Mouse (Mus musculus): ENCODE data around the gene Luzp2. TPM values are rescaled to one million over a fixed set of nuclear protein-coding genes. Genes with fewer than 3 reads are reported as not detected.
"Not testable (repeated sequence)": the region's sequence is repeated elsewhere in the genome, so short reads cannot be mapped to it uniquely, and the experiment has no call there.

Gene Luzp2
- polyA plus RNA-seq, 1 experiment from 2014 or later: 0.05 TPM

DNA sequence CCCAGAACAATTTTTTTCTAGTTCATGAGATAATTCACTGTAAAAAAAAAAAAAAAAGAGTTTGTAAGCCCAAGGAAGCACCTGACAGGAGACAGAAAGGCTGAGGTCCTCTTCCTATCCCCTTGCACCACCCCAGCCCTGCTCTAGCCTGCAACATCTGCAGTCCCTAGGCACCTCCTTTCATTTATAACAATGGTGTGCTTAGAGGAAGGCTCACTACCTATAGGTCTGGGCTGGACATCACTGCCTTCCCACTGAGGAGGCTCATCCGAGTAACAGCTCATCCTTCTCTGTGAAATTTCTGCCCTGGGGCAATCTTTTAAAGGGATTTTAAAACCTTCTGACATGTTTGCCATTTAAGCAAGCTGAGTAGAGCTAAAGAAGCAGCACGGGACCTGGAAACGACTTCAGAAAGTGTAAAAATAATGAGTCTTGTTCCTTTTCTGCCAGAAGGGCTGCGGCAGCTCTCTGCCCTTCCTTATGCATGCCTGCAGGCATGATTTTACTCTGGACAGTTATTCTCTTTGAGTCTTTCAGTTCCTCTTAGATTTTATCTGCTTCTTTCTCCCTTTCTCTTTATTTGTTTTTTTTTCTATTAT is 174.0 kb downstream of the Luzp2 start:
- Histone ChIP-seq H3K4me3 (replicated peaks) (no peak overlapping the region), H3K9me3 (replicated peaks) (no peaks in the 10 kb centered on the region), H3K4me2 (no peak overlapping the region), H3K27ac (no peak overlapping the region), H3K27me3 (no peaks in the 10 kb centered on the region), H3K4me1 (replicated peaks) (no peaks in the 10 kb centered on the region), H3K9ac (no peak overlapping the region), H3K36me3 (no peaks in the 10 kb centered on the region)
- WGBS (ENCODE audit: insufficient replicate concordance): 59% methylated on average over 4 of the region's 4 CpGs
- DNase-seq (no peak), ATAC-seq (ENCODE audit: low read depth) (no peak)

GRCm38 (mm10) chr7:55133850-55134249 is 298.6 kb downstream of the Luzp2 start:
- H3K4me2 ChIP-seq; H3K27me3 ChIP-seq; DNase-seq; H3K9me3 ChIP-seq (replicated peaks); H3K9ac ChIP-seq; H3K27ac ChIP-seq; H3K36me3 ChIP-seq; H3K4me3 ChIP-seq (replicated peaks); H3K4me1 ChIP-seq (replicated peaks); ATAC-seq (ENCODE audit: low read depth): not testable (repeated sequence)
- 69% methylated on average over 1 of the region's 2 CpGs for WGBS (ENCODE audit: insufficient replicate concordance)

DNA sequence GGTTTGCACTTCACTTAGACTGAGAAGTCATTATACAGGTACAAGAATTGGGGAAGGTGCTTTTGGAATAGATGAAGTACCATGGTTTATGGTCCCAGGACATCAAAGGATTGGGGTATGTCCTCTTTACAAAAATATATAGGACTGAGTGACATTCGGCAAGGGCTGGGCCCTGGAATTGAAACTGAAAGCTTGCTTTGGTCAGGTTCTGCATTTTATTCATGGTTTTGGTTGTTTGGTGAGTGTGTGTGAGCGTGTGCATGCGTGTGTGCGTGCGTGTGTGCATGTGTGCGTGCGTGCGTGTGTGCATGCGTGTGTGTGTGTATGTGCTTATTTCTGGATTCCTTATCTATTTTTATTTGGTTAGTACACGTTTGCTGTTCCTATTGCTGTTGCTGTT is 353.6 kb downstream of the Luzp2 start:
- WGBS (ENCODE audit: insufficient replicate concordance): 65% methylated on average over 10 of the region's 10 CpGs
- no peaks in the 10 kb centered on the region for H3K36me3 ChIP-seq
- H3K9me3 ChIP-seq (replicated peaks): no peaks in the 10 kb centered on the region
- H3K4me1 ChIP-seq (replicated peaks): no peaks in the 10 kb centered on the region
- H3K27me3 ChIP-seq: no peaks in the 10 kb centered on the region
- no peak overlapping the region for H3K4me2 ChIP-seq
- no peak overlapping the region for H3K9ac ChIP-seq
- ATAC-seq (ENCODE audit: low read depth) (no peak), DNase-seq (no peak)
- no peak overlapping the region for H3K4me3 ChIP-seq (replicated peaks)
- H3K27ac ChIP-seq: no peak overlapping the region

DNA sequence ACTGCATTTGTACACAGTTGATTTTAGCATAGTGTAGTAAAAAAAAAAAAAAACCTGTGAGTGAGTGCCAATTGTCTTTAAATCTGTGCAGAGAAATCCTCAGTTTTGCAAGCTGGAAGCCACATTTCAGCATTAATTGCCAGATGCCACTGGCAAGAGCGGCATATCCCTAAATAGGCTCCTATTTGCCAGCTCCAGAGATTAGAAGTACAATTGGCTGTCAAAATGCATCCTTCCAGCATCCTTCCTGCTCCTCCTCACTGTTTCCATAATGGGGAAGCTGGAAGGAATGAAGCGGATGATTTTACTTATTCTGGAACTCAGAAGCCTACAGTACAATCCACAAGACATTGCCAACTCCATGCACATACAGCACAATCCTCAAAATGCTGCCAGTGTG is 354.2 kb downstream of the Luzp2 start:
- no peak overlapping the region for H3K4me2 ChIP-seq
- no peaks in the 10 kb centered on the region for H3K27me3 ChIP-seq
- no peak overlapping the region for H3K4me3 ChIP-seq (replicated peaks)
- DNase-seq (no peak), ATAC-seq (ENCODE audit: low read depth) (no peak)
- H3K4me1 ChIP-seq (replicated peaks): no peaks in the 10 kb centered on the region
- no peak overlapping the region for H3K27ac ChIP-seq
- no peaks in the 10 kb centered on the region for H3K9me3 ChIP-seq (replicated peaks)
- no peak overlapping the region for H3K9ac ChIP-seq
- no peaks in the 10 kb centered on the region for H3K36me3 ChIP-seq
- 59% methylated on average over 2 of the region's 2 CpGs for WGBS (ENCODE audit: insufficient replicate concordance)

- H3K36me3 ChIP-seq: no peaks in the 10 kb centered on the region
- no peak overlapping the region for H3K4me3 ChIP-seq (replicated peaks)
- no peak overlapping the region for H3K4me2 ChIP-seq
- no peaks in the 10 kb centered on the region for H3K9me3 ChIP-seq (replicated peaks)
- DNase-seq (no peak), ATAC-seq (ENCODE audit: low read depth) (no peak)
- 59% methylated on average over 3 of the region's 3 CpGs for WGBS (ENCODE audit: insufficient replicate concordance)
- H3K9ac ChIP-seq: no peak overlapping the region
- no peaks in the 10 kb centered on the region for H3K4me1 ChIP-seq (replicated peaks)
- no peak overlapping the region for H3K27ac ChIP-seq
- H3K27me3 ChIP-seq: no peaks in the 10 kb centered on the region
Measured at GRCm38 (mm10) chr7:55190655-55191054, 355.4 kb downstream of the Luzp2 start.

DNA sequence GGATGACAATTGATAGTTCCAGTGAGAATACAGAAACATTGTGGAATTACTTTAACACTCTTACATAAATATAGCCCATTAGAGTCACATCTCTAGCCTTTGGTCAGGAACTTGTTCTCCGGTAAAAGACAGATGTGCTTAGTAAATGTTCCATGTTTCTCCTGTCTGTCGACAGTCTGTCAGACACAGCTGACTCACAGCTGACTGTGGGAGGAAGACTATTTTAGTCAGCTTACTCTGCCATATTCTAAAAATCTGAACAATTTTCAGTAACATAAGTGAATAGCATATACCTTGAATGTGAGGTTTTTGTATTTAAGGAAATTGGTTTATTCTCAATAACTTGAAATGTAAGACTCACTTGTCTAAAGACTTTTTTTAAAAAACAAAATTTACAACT is 363.5 kb downstream of the Luzp2 start:
- no peaks in the 10 kb centered on the region for H3K4me1 ChIP-seq (replicated peaks)
- ATAC-seq (ENCODE audit: low read depth) (no peak), DNase-seq (no peak)
- H3K9me3 ChIP-seq (replicated peaks): no peaks in the 10 kb centered on the region
- no peak overlapping the region for H3K4me3 ChIP-seq (replicated peaks)
- H3K4me2 ChIP-seq: no peak overlapping the region
- H3K9ac ChIP-seq: no peak overlapping the region
- no peaks in the 10 kb centered on the region for H3K27me3 ChIP-seq
- WGBS (ENCODE audit: insufficient replicate concordance): 70% methylated on average over 2 of the region's 2 CpGs
- H3K36me3 ChIP-seq: no peaks in the 10 kb centered on the region
- H3K27ac ChIP-seq: no peak overlapping the region

GRCm38 (mm10) chr7:55222997-55223396 is 387.7 kb downstream of the Luzp2 start:
- Histone ChIP-seq H3K4me2 (no peak overlapping the region), H3K36me3 (no peaks in the 10 kb centered on the region), H3K4me3 (replicated peaks) (no peak overlapping the region), H3K27me3 (no peaks in the 10 kb centered on the region), H3K9me3 (replicated peaks) (no peaks in the 10 kb centered on the region), H3K4me1 (replicated peaks) (no peaks in the 10 kb centered on the region), H3K27ac (no peak overlapping the region), H3K9ac (no peak overlapping the region)
- no peak for DNase-seq
- no peak for ATAC-seq (ENCODE audit: low read depth)
- WGBS (ENCODE audit: insufficient replicate concordance): 66% methylated on average over 2 of the region's 2 CpGs

GRCm38 (mm10) chr7:55229407-55229806 is 394.1 kb downstream of the Luzp2 start:
- H3K9me3 ChIP-seq (replicated peaks): no peaks in the 10 kb centered on the region
- no peak for ATAC-seq (ENCODE audit: low read depth)
- H3K4me3 ChIP-seq (replicated peaks): no peak overlapping the region

More at GRCm38 (mm10) chr7:55229407-55229806, 394.1 kb downstream of the Luzp2 start:
- no peak for DNase-seq
- Histone ChIP-seq H3K36me3 (no peaks in the 10 kb centered on the region), H3K4me2 (no peak overlapping the region), H3K27ac (no peak overlapping the region), H3K27me3 (no peaks in the 10 kb centered on the region), H3K4me1 (replicated peaks) (no peaks in the 10 kb centered on the region), H3K9ac (no peak overlapping the region)
